ENCODE assay signal across 9 mouse cellular contexts in the genomic region with DNA sequence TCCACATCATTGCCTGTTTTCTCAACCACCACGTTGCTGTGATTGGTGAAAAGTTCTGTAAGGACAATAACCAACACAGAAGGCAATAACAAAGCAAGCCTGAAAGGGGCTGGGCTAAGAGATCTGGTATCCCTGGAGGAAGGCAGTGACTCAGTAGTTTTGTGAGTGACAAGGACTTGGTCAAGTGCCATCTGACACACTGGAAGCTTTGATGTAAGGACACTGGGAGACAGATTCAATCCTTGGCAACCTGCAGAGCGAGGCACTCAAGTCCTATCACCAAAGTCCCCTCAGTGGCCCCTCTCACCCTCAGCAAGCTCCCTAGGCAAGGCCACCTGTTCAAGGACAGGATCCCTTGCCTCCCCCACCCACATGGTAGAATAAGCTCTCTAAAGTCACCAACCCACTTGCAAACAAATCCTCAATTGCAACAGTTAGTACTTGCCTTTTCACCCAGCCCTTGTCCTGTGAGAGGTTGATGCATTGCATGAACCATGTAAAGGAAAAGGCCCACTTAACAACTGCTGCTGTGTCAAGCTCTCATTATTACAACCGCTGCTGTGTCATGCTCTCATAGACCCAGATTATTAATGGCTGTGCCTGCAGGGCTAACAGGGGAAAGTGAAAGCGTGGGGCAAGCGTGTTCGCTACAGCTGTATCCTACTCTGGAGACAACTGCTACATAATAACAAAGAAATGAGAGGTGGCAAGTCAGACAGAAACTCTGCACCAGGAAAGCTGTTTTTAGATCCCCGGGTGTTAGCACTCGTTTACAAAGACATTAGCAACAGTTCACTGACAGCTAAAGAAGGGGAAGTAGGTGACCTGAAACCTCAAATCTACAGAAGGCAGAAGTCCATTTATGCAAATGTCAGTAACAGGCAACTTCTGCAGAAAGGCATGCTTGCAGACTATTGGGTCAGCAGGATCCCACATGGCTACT. TPM values are rescaled to one million over a fixed set of nuclear protein-coding genes. Genes with fewer than 3 reads are reported as not detected.
A peak's percentile ranks its signal among the peaks of the same experiment; 100 is the strongest.
DNase-seq lines count a peak whose midpoint lies in the region; ATAC-seq and TF ChIP-seq lines count a peak whose summit lies in the region.
"Had no signal": no experiment of that assay in that cellular context is flagged by ENCODE, and none has a peak within 500 bp of the region (broad histone marks: within the 10 kb centered on the region; RNA-seq: fewer than 3 reads in every experiment).

No protein-coding gene starts in this region.

- H3K9me3 ChIP-seq in embryonic facial prominence, embryonic 14.5 days (ENCODE audit: control insufficient read depth, low read length), result no peaks in the 10 kb centered on the region
- no peaks in the 10 kb centered on the region for H3K9me3 ChIP-seq in intestine, postnatal 0 days (ENCODE audit: control insufficient read depth)

- no peak for TF ChIP-seq CTCF in intestine, postnatal 0 days (IDR thresholded peaks at IDR 0.05; ENCODE audit: low read depth)

- H3K9ac ChIP-seq in embryonic facial prominence, embryonic 14.5 days (ENCODE audit: low read depth, low read length), result no peak overlapping the region
- H3K9ac ChIP-seq in intestine, postnatal 0 days (ENCODE audit: low read depth, low read length), result no peak overlapping the region

- no peak overlapping the region; the same call in 1 of the 2 replicates for H3K4me2 ChIP-seq in embryonic facial prominence, embryonic 14.5 days (ENCODE audit: low read depth, low read length)
- peak overlapping the region; percentile 49 for H3K4me2 ChIP-seq in intestine, postnatal 0 days (replicated peaks; ENCODE audit: low read depth)

- no peak overlapping the region for H3K27ac ChIP-seq in embryonic facial prominence, embryonic 14.5 days (replicated peaks; ENCODE audit: low read depth, low read length)
- H3K27ac ChIP-seq in intestine, postnatal 0 days (ENCODE audit: low read depth, low read length), result no peak overlapping the region

- 48% methylated on average over 8 of the region's 8 CpGs for WGBS in embryonic facial prominence, embryonic 14.5 days
- 27% methylated on average over 8 of the region's 8 CpGs for WGBS in intestine, postnatal 0 days

- ATAC-seq in embryonic facial prominence, embryonic 14.5 days (ENCODE audit: low read depth), result peak; percentile 50; the same call in 1 of the 2 replicates
- peak; percentile 63 for ATAC-seq in intestine, postnatal 0 days
- ATAC-seq: Patski had no signal

- peaks cover 17% of the 10 kb centered on the region; the same call in 1 of the 2 replicates for H3K4me1 ChIP-seq in embryonic facial prominence, embryonic 14.5 days (ENCODE audit: control insufficient read depth, insufficient read depth, low read length)
- H3K4me1 ChIP-seq in intestine, postnatal 0 days (replicated peaks; ENCODE audit: control insufficient read depth, insufficient read depth, low read length), result peaks cover 5% of the 10 kb centered on the region; the same call in 1 of the 2 replicates

- no peaks in the 10 kb centered on the region for H3K27me3 ChIP-seq in embryonic facial prominence, embryonic 14.5 days (replicated peaks; ENCODE audit: control insufficient read depth, insufficient read depth, low read length)
- no peaks in the 10 kb centered on the region for H3K27me3 ChIP-seq in intestine, postnatal 0 days (replicated peaks; ENCODE audit: control insufficient read depth, insufficient read depth, low read length)
- H3K27me3 ChIP-seq: Patski had no signal

- no peak overlapping the region for H3K4me3 ChIP-seq in embryonic facial prominence, embryonic 14.5 days (ENCODE audit: low read depth, low read length)
- H3K4me3 ChIP-seq in intestine, postnatal 0 days (ENCODE audit: low read depth, low read length), result no peak overlapping the region

- DNase-seq in heart, adult 11 months, result peak; percentile 94
- no peak for DNase-seq in heart, postnatal 4 days
- DNase-seq in embryonic facial prominence, embryonic 14.5 days (ENCODE audit: low spot score), result peak; percentile 66
- DNase-seq in lung, postnatal 10 days, result peak; percentile 30
- peak; percentile 27 for DNase-seq in skeletal muscle tissue, adult 2 months (ENCODE audit: low read depth, low spot score)
- DNase-seq in layer of hippocampus, adult 9-11 months, result no peak
- no peak for DNase-seq in left cerebral cortex, adult 18-20 months (ENCODE audit: low spot score in 2 of 2)

- H3K36me3 ChIP-seq in embryonic facial prominence, embryonic 14.5 days (ENCODE audit: control insufficient read depth, insufficient read depth, low read length), result no peaks in the 10 kb centered on the region
- no peaks in the 10 kb centered on the region for H3K36me3 ChIP-seq in intestine, postnatal 0 days (ENCODE audit: control insufficient read depth, insufficient read depth)

RNA-seq across cellular contexts. Expression of a gene that starts 18.1 kb away (rescaled TPM):
- total RNA-seq in heart, postnatal 4 days (2021), result 1 to 10 TPM; 3.8 to 5.6 TPM
- polyA plus RNA-seq in embryonic facial prominence, embryonic 14.5 days (2014; fragmentation: Nextera tagmentation; extraction: Ambion mirVana), result 9.3 and 10.4 TPM in 2 replicates
- polyA plus RNA-seq in intestine, postnatal 0 days (2015; fragmentation: Nextera tagmentation; extraction: Ambion mirVana), result 4.5 and 4.8 TPM in 2 replicates
- total RNA-seq in left cerebral cortex, adult 18-20 months (2021), result 1 to 10 TPM; 1.3 to 1.7 TPM

Comparison
In these comparisons a context has a peak if more than half of its experiments do, and no peak if none do; other contexts are left out.
1. DNase-seq: peak in heart, adult 11 months (single experiment), embryonic facial prominence, embryonic 14.5 days (single experiment), lung, postnatal 10 days (single experiment) and skeletal muscle tissue, adult 2 months (single experiment); none in heart, postnatal 4 days (single experiment), layer of hippocampus, adult 9-11 months (single experiment) and left cerebral cortex, adult 18-20 months (0 of 2).